In the genomic region with DNA sequence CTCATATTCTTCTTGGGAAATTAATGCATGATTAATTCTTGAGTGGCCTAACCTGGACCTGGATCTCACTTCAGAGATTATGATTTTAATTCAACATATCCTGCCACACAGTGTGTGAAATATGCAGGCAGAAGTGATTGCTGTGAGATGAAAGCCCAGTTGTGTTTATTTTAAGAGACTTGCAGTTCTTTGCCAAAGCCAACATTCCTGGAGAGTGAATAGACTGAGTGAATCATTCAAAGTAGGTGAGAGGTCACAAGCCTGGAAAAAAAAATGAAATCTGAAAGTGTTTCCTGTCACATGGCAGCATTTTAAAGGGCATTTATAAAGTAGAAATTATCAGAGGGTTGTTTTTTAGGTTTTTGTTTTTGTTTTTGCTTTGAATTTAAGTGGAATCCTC, we compare ENCODE assay signal across 9 mouse cellular contexts.
A peak's percentile ranks its signal among the peaks of the same experiment; 100 is the strongest.
DNase-seq lines count a peak whose midpoint lies in the region; ATAC-seq and TF ChIP-seq lines count a peak whose summit lies in the region.
"Had no signal": no experiment of that assay in that cellular context is flagged by ENCODE, and none has a peak within 500 bp of the region (broad histone marks: within the 10 kb centered on the region; RNA-seq: fewer than 3 reads in every experiment).

No protein-coding gene starts in this region.

- H3K36me3 ChIP-seq in forebrain, postnatal 0 days (ENCODE audit: insufficient read depth), result no peaks in the 10 kb centered on the region
- no peaks in the 10 kb centered on the region for H3K36me3 ChIP-seq in forebrain, embryonic 13.5 days (ENCODE audit: poor library complexity, severe bottlenecking)
- H3K36me3 ChIP-seq in kidney, postnatal 0 days (ENCODE audit: insufficient read depth, low read length), result no peaks in the 10 kb centered on the region
- H3K36me3 ChIP-seq in forebrain, embryonic 16.5 days (ENCODE audit: control insufficient read depth, insufficient read depth), result no peaks in the 10 kb centered on the region
- H3K36me3 ChIP-seq: midbrain, embryonic 12.5 days had no signal

- DNase-seq in forebrain, postnatal 0 days, result peak; percentile 1
- DNase-seq in urinary bladder, postnatal 14 days (ENCODE audit: low spot score), result peak; percentile 3
- DNase-seq in urinary bladder, postnatal 10 days (ENCODE audit: low spot score), result no peak
- DNase-seq in kidney, postnatal 0 days (ENCODE audit: low spot score), result peak; percentile 61
- DNase-seq in cerebellum, adult 2 months, result no peak

- TF ChIP-seq CTCF in forebrain, postnatal 0 days (IDR thresholded peaks at IDR 0.05; ENCODE audit: low read depth), result no peak
- TF ChIP-seq CTCF in kidney, postnatal 0 days (IDR thresholded peaks at IDR 0.05; ENCODE audit: low read depth), result no peak
- TF ChIP-seq CTCF in cerebellum, adult 2 months (IDR thresholded peaks at IDR 0.05; ENCODE audit: borderline replicate concordance, insufficient read depth, low read depth, low read length), result no peak

- ATAC-seq in forebrain, postnatal 0 days, result no peak
- no peak for ATAC-seq in forebrain, embryonic 13.5 days
- no peak; the same call in 1 of the 2 replicates for ATAC-seq in kidney, postnatal 0 days (replicated peaks; ENCODE audit: low FRiP score, low read depth)
- ATAC-seq in forebrain, embryonic 16.5 days, result no peak
- no peak for ATAC-seq in cerebellum, adult (ENCODE audit: insufficient number of reproducible peaks, low FRiP score, low TSS enrichment)

- no peaks in the 10 kb centered on the region for H3K4me1 ChIP-seq in forebrain, postnatal 0 days (ENCODE audit: insufficient read depth)
- H3K4me1 ChIP-seq in forebrain, embryonic 13.5 days, result no peaks in the 10 kb centered on the region
- H3K4me1 ChIP-seq in kidney, postnatal 0 days (replicated peaks; ENCODE audit: insufficient read depth, low read length), result no peaks in the 10 kb centered on the region
- no peaks in the 10 kb centered on the region for H3K4me1 ChIP-seq in cerebellum, adult 2 months (ENCODE audit: control insufficient read depth, insufficient read depth, low read length)
- no peaks in the 10 kb centered on the region for H3K4me1 ChIP-seq in forebrain, embryonic 16.5 days (replicated peaks; ENCODE audit: control insufficient read depth, insufficient read depth, low read length)
- H3K4me1 ChIP-seq: midbrain, embryonic 12.5 days had no signal

- no peak overlapping the region for H3K4me2 ChIP-seq in forebrain, postnatal 0 days (ENCODE audit: low read depth)
- no peak overlapping the region for H3K4me2 ChIP-seq in forebrain, embryonic 13.5 days
- H3K4me2 ChIP-seq in kidney, postnatal 0 days (ENCODE audit: low read length), result no peak overlapping the region
- no peak overlapping the region for H3K4me2 ChIP-seq in forebrain, embryonic 16.5 days (ENCODE audit: low read length)
- H3K4me2 ChIP-seq: midbrain, embryonic 12.5 days had no signal

- no peak overlapping the region for H3K27ac ChIP-seq in forebrain, postnatal 0 days (ENCODE audit: low read depth, low read length)
- no peak overlapping the region for H3K27ac ChIP-seq in forebrain, embryonic 13.5 days
- no peak overlapping the region for H3K27ac ChIP-seq in kidney, postnatal 0 days
- no peak overlapping the region for H3K27ac ChIP-seq in cerebellum, adult 2 months (ENCODE audit: insufficient read depth, low read length)
- no peak overlapping the region for H3K27ac ChIP-seq in forebrain, embryonic 16.5 days (ENCODE audit: low read length)
- H3K27ac ChIP-seq: midbrain, embryonic 12.5 days had no signal

- H3K9ac ChIP-seq in forebrain, postnatal 0 days, result no peak overlapping the region
- H3K9ac ChIP-seq in forebrain, embryonic 13.5 days, result no peak overlapping the region
- H3K9ac ChIP-seq in kidney, postnatal 0 days (ENCODE audit: low read depth, low read length), result no peak overlapping the region
- H3K9ac ChIP-seq in forebrain, embryonic 16.5 days (replicated peaks; ENCODE audit: low read depth, low read length), result no peak overlapping the region
- H3K9ac ChIP-seq: midbrain, embryonic 12.5 days had no signal

- no peaks in the 10 kb centered on the region for H3K9me3 ChIP-seq in forebrain, postnatal 0 days (ENCODE audit: low read length)
- no peaks in the 10 kb centered on the region for H3K9me3 ChIP-seq in forebrain, embryonic 13.5 days (replicated peaks)
- H3K9me3 ChIP-seq in kidney, postnatal 0 days (replicated peaks; ENCODE audit: low read length), result no peaks in the 10 kb centered on the region
- H3K9me3 ChIP-seq in forebrain, embryonic 16.5 days (ENCODE audit: control insufficient read depth, low read length), result no peaks in the 10 kb centered on the region
- H3K9me3 ChIP-seq: midbrain, embryonic 12.5 days had no signal

- TF ChIP-seq POLR2A in cerebellum, adult 2 months (IDR thresholded peaks at IDR 0.05; ENCODE audit: borderline replicate concordance, insufficient read depth, low read length), result no peak

- H3K4me3 ChIP-seq in forebrain, postnatal 0 days (ENCODE audit: low read depth, low read length), result no peak overlapping the region
- no peak overlapping the region for H3K4me3 ChIP-seq in forebrain, embryonic 13.5 days
- H3K4me3 ChIP-seq in kidney, postnatal 0 days (replicated peaks; ENCODE audit: low read depth, low read length), result no peak overlapping the region
- no peak overlapping the region for H3K4me3 ChIP-seq in cerebellum, adult 2 months (replicated peaks; ENCODE audit: insufficient read depth, low read depth, low read length)
- no peak overlapping the region for H3K4me3 ChIP-seq in forebrain, embryonic 16.5 days (replicated peaks; ENCODE audit: low read length)
- H3K4me3 ChIP-seq: midbrain, embryonic 12.5 days had no signal

- no peaks in the 10 kb centered on the region for H3K27me3 ChIP-seq in forebrain, postnatal 0 days (ENCODE audit: insufficient read depth, low read length)
- no peaks in the 10 kb centered on the region for H3K27me3 ChIP-seq in forebrain, embryonic 13.5 days
- no peaks in the 10 kb centered on the region for H3K27me3 ChIP-seq in kidney, postnatal 0 days (ENCODE audit: insufficient read depth, low read length)
- H3K27me3 ChIP-seq in cerebellum, adult 2 months (ENCODE audit: control insufficient read depth, insufficient read depth, low read length), result no peaks in the 10 kb centered on the region
- H3K27me3 ChIP-seq in forebrain, embryonic 16.5 days (replicated peaks; ENCODE audit: control insufficient read depth, insufficient read depth, low read length), result no peaks in the 10 kb centered on the region
- H3K27me3 ChIP-seq: midbrain, embryonic 12.5 days had no signal

Comparison
In these comparisons a context has a peak if more than half of its experiments do, and no peak if none do; other contexts are left out.
1. DNase-seq: peak in forebrain, postnatal 0 days (single experiment), urinary bladder, postnatal 14 days (single experiment) and kidney, postnatal 0 days (single experiment); none in urinary bladder, postnatal 10 days (single experiment) and cerebellum, adult 2 months (0 of 2).